Mouse (Mus musculus) kidney, adult 11 months (tissue): ENCODE data around the gene Kcp.

ENCODE experiments used
- DNase-seq: peaks from one replicate; pipeline ENCODE4 v3.0.0; 2022

The Kcp gene

GRCm38 (mm10) chr6:29522626-29523300 lies 15.0 kb upstream of the Kcp start:
- DNase-seq: peak; percentile 67

GRCm38 (mm10) chr6:29517139-29517538 lies 9.4 kb upstream of the Kcp start:
- peak; percentile 52 for DNase-seq

- peak; percentile 80 for DNase-seq
These were observed 5.5 kb upstream of the Kcp start for GRCm38 (mm10) chr6:29513284-29513683.

GRCm38 (mm10) chr6:29509086-29509485 lies 1.3 kb upstream of the Kcp start:
- DNase-seq: no peak

- no peak for DNase-seq
These were observed 918 bp downstream of the Kcp start for GRCm38 (mm10) chr6:29506834-29507233.

- DNase-seq: no peak
These were observed 2.3 kb downstream of the Kcp start for GRCm38 (mm10) chr6:29505493-29505892.

- no peak for DNase-seq
These were observed 6.2 kb downstream of the Kcp start for GRCm38 (mm10) chr6:29501599-29501998.

- DNase-seq: no peak
These were observed 6.9 kb downstream of the Kcp start for GRCm38 (mm10) chr6:29500810-29501209.

- DNase-seq: no peak
These were observed 7.6 kb downstream of the Kcp start for GRCm38 (mm10) chr6:29500177-29500576.

- no peak for DNase-seq
These were observed 10.0 kb downstream of the Kcp start for GRCm38 (mm10) chr6:29497791-29498190.

GRCm38 (mm10) chr6:29496270-29496669 lies 11.5 kb downstream of the Kcp start:
- no peak for DNase-seq

- DNase-seq: peak; percentile 23
These were observed 13.7 kb downstream of the Kcp start for GRCm38 (mm10) chr6:29494101-29494500.

- no peak for DNase-seq
These were observed 21.8 kb downstream of the Kcp start for GRCm38 (mm10) chr6:29485951-29486350.

GRCm38 (mm10) chr6:29484716-29485559 lies 22.8 kb downstream of the Kcp start:
- peak; percentile 63 for DNase-seq

GRCm38 (mm10) chr6:29482691-29483090 lies 25.1 kb downstream of the Kcp start:
- DNase-seq: no peak

- DNase-seq: peak; percentile 73
These were observed 33.0 kb downstream of the Kcp start for GRCm38 (mm10) chr6:29474736-29475135.

GRCm38 (mm10) chr6:29473941-29474691 lies 33.6 kb downstream of the Kcp start:
- peak; percentile 88 for DNase-seq

GRCm38 (mm10) chr6:29471137-29471536 lies 36.6 kb downstream of the Kcp start, which contains the start of gene Atp6v1fnb:
Gene Atp6v1fnb (plus strand): TSS chr6:29471437.
- DNase-seq: no peak

GRCm38 (mm10) chr6:29468851-29469250 lies 38.9 kb downstream of the Kcp start:
- DNase-seq: peak; percentile 64

- DNase-seq: peak; percentile 91
These were observed 40.0 kb downstream of the Kcp start, which contains the start of gene Atp6v1f for GRCm38 (mm10) chr6:29467583-29468354. Gene Atp6v1f (plus strand): TSS chr6:29467718.

- DNase-seq: no peak
These were observed 44.4 kb downstream of the Kcp start for GRCm38 (mm10) chr6:29463388-29463787.

GRCm38 (mm10) chr6:29461502-29461901 lies 46.2 kb downstream of the Kcp start:
- DNase-seq: no peak
